Mouse (Mus musculus) hindbrain, embryonic 13.5 days (tissue): ENCODE measurements at regions not wholly inside any gene's neighbourhood (a gene's known extent, or its start where the extent isn't known, plus 50 kb on each side); places are given as distances from the start of the nearest gene placed in this dataset.

Experiments
- ATAC-seq: fragments of 200-750 bp; cut with Nextera tagmentation; 2 replicates; pipeline ENCODE4 v1.8.0; 2017; ENCODE audit warnings: moderate TSS enrichment; ENCODE audit not compliant: low FRiP score
- H3K27ac ChIP-seq: fragments of 300-500 bp; sonication (generic); 2 replicates; pipeline ENCODE4 v1.5.1; 2015; ENCODE audit warnings: inconsistent platforms, mild to moderate bottlenecking, moderate library complexity
- H3K27me3 ChIP-seq: fragments of 300-500 bp; sonication (generic); 2 replicates; pipeline ENCODE4 v1.6.1; 2015; ENCODE audit warnings: mild to moderate bottlenecking, inconsistent platforms
- H3K36me3 ChIP-seq: fragments of 300-500 bp; sonication (generic); 2 replicates; pipeline ENCODE4 v1.6.1; 2015; ENCODE audit warnings: mild to moderate bottlenecking, inconsistent platforms
- H3K4me1 ChIP-seq: fragments of 300-500 bp; sonication (generic); replicated peaks from 2 replicates; pipeline ENCODE4 v1.6.1; 2015; ENCODE audit warnings: inconsistent platforms
- H3K4me2 ChIP-seq: fragments of 300-500 bp; sonication (generic); 2 replicates; pipeline ENCODE4 v1.6.1; 2015; ENCODE audit warnings: inconsistent platforms, mild to moderate bottlenecking, moderate library complexity
- H3K4me3 ChIP-seq: fragments of 300-500 bp; sonication (generic); 2 replicates; pipeline ENCODE4 v1.5.1; 2015; ENCODE audit warnings: mild to moderate bottlenecking, inconsistent platforms
- H3K9ac ChIP-seq: fragments of 300-500 bp; sonication (generic); 2 replicates; pipeline ENCODE4 v1.6.1; 2015; ENCODE audit warnings: mild to moderate bottlenecking, inconsistent platforms
- H3K9me3 ChIP-seq: fragments of 300-500 bp; sonication (generic); 2 replicates; pipeline ENCODE4 v1.6.1; 2016; ENCODE audit warnings: inconsistent platforms
- WGBS: fragments of 180-500 bp; shearing (Covaris S2); methylation state at CpG from one replicate; pipeline ENCODE4 v1.1.7; 2015; 5-methylcytosine and 5-hydroxymethylcytosine counted together

DNA sequence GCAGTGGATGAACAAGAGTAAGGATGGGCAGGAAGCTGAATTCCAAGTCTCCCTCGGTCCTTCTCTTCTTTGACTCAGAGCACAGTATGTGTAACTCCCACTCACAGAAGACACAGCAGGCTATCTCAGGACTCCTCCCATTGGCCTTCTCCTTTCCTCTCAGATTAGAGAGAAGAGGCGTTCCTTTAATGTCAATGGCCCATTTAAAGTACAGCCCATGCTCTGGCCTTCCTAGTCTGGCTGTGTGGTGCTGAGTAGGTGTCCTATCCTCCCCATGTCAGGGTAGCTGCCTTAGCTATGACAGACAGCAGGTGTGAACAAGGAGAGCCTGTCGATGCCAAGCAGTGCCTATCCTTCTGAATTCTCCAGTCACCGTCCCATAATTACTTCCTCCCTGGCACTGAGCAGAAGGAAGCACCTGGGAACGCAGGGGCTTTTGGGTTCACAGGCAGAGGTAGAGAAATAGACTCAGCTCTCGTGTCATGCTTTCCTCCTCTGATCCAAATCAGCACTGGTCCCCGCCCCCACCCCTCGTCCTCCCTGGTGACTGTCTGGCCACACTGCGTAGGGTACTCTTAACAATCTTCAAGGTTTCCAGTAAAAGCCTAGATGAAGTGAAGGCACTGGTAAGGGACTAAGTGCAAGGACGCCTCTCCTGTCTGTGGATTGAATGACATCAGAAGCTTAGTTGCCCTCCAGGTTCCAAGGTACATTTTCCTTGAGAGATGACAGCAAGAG, 257.8 kb downstream of the Mycn start:
- 46% methylated on average over 10 of the region's 10 CpGs for WGBS
- Histone ChIP-seq H3K4me1 (peaks cover 52% of the 10 kb centered on the region), H3K27me3 (peaks cover 4% of the 10 kb centered on the region; the same call in 1 of the 2 replicates), H3K9ac (peak overlapping the region; percentile 6; the same call in 1 of the 2 replicates), H3K9me3 (no peaks in the 10 kb centered on the region), H3K4me3 (no peak overlapping the region), H3K36me3 (no peaks in the 10 kb centered on the region), H3K4me2 (peak overlapping the region; percentile 33), H3K27ac (peak overlapping the region; percentile 73)
- no peak for ATAC-seq

DNA sequence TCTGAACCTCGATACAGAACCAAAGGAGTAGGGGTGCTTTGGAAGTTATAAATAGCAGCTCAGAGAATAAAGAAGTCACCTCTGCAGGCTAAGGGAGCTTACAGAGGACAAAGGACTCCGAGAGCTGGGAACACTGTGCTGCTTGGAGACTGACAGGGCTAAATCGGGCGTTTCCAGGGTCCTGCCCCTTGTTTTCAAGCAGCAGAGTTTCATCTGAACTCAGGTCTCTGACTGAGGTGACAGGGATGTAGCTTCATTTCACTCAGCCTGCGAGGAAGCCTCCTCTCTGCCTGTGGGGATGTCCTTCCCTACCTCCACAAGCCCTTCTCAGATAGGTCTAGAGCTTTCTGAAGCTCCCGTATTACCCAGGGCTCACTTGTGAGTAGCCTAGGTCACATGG, 260.6 kb downstream of the Mycn start:
- H3K9ac ChIP-seq = peak overlapping the region; percentile 76
- WGBS = 10% methylated on average over 6 of the region's 6 CpGs
- peaks cover 65% of the 10 kb centered on the region for H3K4me1 ChIP-seq
- H3K9me3 ChIP-seq = no peaks in the 10 kb centered on the region
- peaks cover 4% of the 10 kb centered on the region; the same call in 1 of the 2 replicates for H3K27me3 ChIP-seq
- H3K4me2 ChIP-seq = peak overlapping the region; percentile 54
- H3K36me3 ChIP-seq = no peaks in the 10 kb centered on the region
- H3K27ac ChIP-seq = peak overlapping the region; percentile 95
- peak; percentile 49 for ATAC-seq
- H3K4me3 ChIP-seq = peak overlapping the region; percentile 32

DNA sequence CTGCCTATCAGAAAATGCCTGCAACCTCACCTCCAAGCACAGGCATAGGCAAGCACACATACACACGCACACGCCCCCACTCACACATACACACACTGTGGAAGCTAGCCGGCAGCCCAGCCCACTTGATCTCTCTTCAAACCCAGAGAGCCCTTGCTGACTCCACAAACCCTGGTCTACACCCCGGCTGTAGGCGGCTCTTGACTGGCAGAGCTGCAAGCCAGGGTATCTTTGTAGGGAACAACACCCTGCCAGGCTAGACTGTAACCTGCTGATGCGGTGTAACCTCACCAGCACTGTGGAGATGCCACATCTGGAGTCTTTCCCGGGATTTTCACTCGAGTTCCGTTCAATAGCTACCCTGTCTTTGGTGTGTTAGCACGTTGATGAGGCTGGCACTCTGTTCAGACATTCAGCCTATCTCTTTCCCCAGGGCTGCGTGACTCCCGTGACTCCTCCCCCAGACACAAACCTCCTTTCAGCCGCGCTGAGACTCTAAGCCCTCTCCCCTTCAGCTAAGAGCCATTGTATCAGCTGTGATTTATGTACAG, 261.3 kb downstream of the Mycn start:
- Histone ChIP-seq H3K27ac (peak overlapping the region; percentile 95), H3K4me1 (peaks cover 67% of the 10 kb centered on the region), H3K27me3 (peaks cover 4% of the 10 kb centered on the region; the same call in 1 of the 2 replicates), H3K4me2 (peak overlapping the region; percentile 54), H3K4me3 (peak overlapping the region; percentile 32), H3K9ac (peak overlapping the region; percentile 76), H3K9me3 (no peaks in the 10 kb centered on the region), H3K36me3 (no peaks in the 10 kb centered on the region)
- WGBS = 5% methylated on average over 14 of the region's 14 CpGs
- peak; percentile 89 for ATAC-seq

DNA sequence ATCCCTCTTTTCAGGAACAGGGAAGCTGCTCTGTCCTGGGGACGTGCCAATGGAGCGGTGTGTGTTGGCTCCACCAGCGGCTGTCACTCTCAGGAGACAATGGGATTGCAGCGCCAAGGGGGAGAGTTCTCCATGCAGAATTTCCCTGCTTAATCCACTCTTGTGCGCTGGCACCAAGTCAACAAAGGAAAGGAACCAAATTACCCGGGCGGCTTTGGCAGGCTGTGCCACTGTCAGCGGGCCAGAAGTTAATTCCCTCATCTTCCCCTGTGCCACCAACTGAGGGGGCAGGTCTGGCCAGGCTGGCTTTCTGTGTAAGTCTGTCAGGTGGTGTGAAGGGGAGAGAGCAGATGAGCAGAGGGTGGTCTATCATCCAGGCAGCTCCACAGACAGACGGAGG, 265.0 kb downstream of the Mycn start:
- H3K9me3 ChIP-seq = no peaks in the 10 kb centered on the region
- peak; percentile 41 for ATAC-seq
- H3K4me3 ChIP-seq = no peak overlapping the region
- H3K27ac ChIP-seq = 0 out of 2 replicates have a peak overlapping the region, but pooled peaks have one; percentile 9
- 37% methylated on average over 9 of the region's 9 CpGs for WGBS
- no peaks in the 10 kb centered on the region for H3K36me3 ChIP-seq
- no peaks in the 10 kb centered on the region for H3K27me3 ChIP-seq
- no peak overlapping the region for H3K9ac ChIP-seq
- no peak overlapping the region for H3K4me2 ChIP-seq
- peaks cover 40% of the 10 kb centered on the region for H3K4me1 ChIP-seq

DNA sequence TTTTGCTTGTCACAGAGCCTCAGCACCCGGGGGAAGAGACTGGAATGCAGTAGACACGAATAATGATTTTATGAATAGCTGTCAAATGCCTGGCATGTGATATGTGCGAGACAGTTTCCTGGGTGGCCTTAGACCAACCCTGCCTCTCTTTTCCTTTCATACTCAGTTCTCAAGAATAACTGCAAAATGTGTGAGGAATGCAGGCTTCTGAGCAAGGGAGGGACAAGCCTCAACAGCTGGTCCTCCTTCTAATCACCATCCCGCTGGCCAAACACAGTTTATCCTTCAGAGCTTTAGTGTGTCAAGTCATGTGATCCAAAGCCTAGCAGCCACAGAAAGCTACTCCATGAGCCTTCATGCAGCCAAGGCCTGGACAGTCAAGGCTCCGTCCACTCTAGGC, 271.8 kb downstream of the Mycn start:
- Histone ChIP-seq H3K4me1 (0 out of 2 replicates have a peak, but pooled peaks cover 3% of the 10 kb centered on the region), H3K9ac (no peak overlapping the region), H3K4me2 (no peak overlapping the region), H3K9me3 (no peaks in the 10 kb centered on the region), H3K27me3 (no peaks in the 10 kb centered on the region), H3K4me3 (no peak overlapping the region), H3K27ac (no peak overlapping the region), H3K36me3 (no peaks in the 10 kb centered on the region)
- ATAC-seq = no peak
- 67% methylated on average over 5 of the region's 5 CpGs for WGBS

DNA sequence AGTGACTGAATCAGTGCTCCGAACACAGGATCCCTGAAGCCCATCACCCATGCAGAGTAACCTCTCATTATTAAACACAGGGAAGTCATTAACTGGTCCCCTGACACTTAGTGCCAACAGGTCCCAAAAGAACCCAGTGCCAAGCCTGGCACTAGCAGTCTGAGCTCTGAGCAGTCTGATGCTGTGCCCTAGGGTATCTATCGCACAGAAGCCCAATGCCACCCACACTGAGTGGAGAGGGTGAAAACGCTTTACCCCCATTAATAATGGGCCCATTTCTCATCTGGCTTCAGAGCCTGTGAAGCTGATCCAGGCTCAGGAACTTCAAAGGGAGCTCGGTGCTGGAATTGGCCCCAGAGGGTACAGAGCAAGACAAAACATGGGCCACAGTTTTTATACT, 272.8 kb downstream of the Mycn start:
- Histone ChIP-seq H3K4me3 (no peak overlapping the region), H3K9ac (no peak overlapping the region), H3K27me3 (no peaks in the 10 kb centered on the region), H3K4me2 (no peak overlapping the region), H3K36me3 (no peaks in the 10 kb centered on the region), H3K9me3 (no peaks in the 10 kb centered on the region), H3K4me1 (0 out of 2 replicates have a peak, but pooled peaks cover 3% of the 10 kb centered on the region), H3K27ac (no peak overlapping the region)
- no peak for ATAC-seq
- 86% methylated on average over 4 of the region's 4 CpGs for WGBS

DNA sequence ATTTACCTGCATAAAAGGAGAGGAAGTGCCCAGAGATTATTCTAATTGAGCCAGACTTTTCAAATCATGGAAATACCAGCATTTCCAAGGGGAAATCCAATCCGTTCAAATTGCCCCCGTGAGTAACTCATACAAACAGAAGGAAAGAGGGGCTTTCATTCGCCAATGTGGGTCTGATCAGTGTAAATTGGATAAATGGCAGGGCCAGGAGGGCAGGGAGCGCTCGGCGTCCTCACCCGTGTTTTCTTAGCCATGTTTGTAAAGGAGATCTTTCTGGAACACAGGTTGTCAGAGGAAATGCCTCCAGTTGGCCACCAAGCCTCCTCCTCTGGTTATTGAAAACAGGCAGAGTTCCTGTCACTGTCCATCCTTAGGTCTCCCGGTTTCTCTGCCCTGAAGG, 286.1 kb downstream of the Mycn start:
- H3K27ac ChIP-seq = no peak overlapping the region
- 80% methylated on average over 8 of the region's 8 CpGs for WGBS
- no peaks in the 10 kb centered on the region for H3K36me3 ChIP-seq
- H3K4me1 ChIP-seq = peaks cover 10% of the 10 kb centered on the region
- H3K4me3 ChIP-seq = no peak overlapping the region
- H3K9me3 ChIP-seq = peaks cover 6% of the 10 kb centered on the region
- H3K9ac ChIP-seq = no peak overlapping the region
- no peaks in the 10 kb centered on the region for H3K27me3 ChIP-seq
- H3K4me2 ChIP-seq = no peak overlapping the region
- ATAC-seq = no peak

DNA sequence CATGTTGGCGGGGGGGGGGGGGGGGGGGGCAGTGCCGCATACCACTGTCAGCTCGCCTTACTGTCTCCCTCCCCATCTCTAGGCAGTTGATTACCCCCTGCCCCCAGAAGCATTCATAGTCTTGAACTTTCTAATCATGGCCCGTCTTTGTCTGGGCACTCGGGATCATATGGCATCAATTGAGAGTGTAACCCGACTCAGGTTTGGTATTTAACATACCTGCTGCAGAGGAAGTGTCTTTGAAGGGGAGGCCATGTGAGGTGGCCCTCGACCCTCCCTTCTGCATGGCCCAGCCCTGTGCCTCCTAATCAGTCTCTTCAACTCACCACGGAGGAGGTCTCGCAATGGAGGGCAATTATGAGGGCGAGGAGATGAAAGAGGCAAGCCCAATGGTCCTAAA, 286.5 kb downstream of the Mycn start:
- no peak overlapping the region for H3K4me2 ChIP-seq
- peaks cover 10% of the 10 kb centered on the region for H3K4me1 ChIP-seq
- no peak overlapping the region for H3K4me3 ChIP-seq
- H3K9me3 ChIP-seq = peaks cover 6% of the 10 kb centered on the region
- H3K27ac ChIP-seq = no peak overlapping the region
- no peaks in the 10 kb centered on the region for H3K36me3 ChIP-seq
- 77% methylated on average over 10 of the region's 10 CpGs for WGBS
- no peak for ATAC-seq
- H3K27me3 ChIP-seq = 0 out of 2 replicates have a peak, but pooled peaks cover 2% of the 10 kb centered on the region
- no peak overlapping the region for H3K9ac ChIP-seq

DNA sequence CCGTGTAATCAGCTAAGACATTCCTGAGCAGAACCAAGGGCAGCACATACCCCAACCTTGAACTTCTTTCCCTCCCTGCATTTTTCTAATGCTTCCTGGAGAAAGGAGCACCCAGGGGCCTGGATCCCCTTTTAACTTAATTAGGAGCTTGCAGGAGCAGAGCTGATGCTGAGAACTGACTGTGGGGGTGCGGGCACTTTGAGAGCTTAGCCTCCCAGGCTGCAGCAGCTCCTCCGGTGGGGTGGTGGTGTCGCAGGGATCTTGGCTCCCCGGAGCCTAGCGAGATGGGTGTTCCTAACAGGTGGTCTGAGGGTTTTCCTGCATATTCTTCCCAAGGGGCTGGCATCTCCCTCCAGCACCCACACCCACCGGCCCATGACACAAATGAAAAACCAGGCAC, 289.4 kb downstream of the Mycn start:
- WGBS = 41% methylated on average over 7 of the region's 7 CpGs
- Histone ChIP-seq H3K27ac (no peak overlapping the region), H3K36me3 (no peaks in the 10 kb centered on the region), H3K27me3 (0 out of 2 replicates have a peak, but pooled peaks cover 2% of the 10 kb centered on the region), H3K4me2 (no peak overlapping the region), H3K9me3 (no peaks in the 10 kb centered on the region), H3K9ac (no peak overlapping the region), H3K4me1 (peaks cover 10% of the 10 kb centered on the region), H3K4me3 (no peak overlapping the region)
- no peak for ATAC-seq

DNA sequence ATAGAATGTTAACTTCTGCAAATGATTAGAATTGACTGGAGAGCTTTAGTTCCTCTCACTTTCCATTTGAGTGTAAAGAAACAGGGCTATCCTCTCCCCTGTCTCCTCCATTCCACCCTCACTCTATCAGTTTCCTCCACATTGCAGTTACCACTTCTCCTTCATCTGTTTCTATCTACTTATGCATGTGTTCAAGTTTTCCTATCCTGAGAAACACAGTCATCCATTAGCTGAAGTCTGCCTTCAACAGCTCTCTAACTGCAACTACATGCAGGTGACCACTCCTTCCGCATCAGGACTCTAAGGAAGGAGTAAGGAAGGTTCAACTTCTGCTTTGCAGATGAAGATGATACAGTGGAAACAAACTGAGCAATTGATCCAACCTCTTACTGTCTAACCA, 291.4 kb downstream of the Mycn start:
- WGBS = 96% methylated on average over 1 of the region's 1 CpGs
- no peak for ATAC-seq
- no peaks in the 10 kb centered on the region for H3K9me3 ChIP-seq
- H3K27ac ChIP-seq = no peak overlapping the region
- H3K27me3 ChIP-seq = 0 out of 2 replicates have a peak, but pooled peaks cover 2% of the 10 kb centered on the region
- no peak overlapping the region for H3K4me2 ChIP-seq
- no peak overlapping the region for H3K9ac ChIP-seq
- H3K36me3 ChIP-seq = no peaks in the 10 kb centered on the region
- H3K4me3 ChIP-seq = no peak overlapping the region
- H3K4me1 ChIP-seq = peaks cover 10% of the 10 kb centered on the region

DNA sequence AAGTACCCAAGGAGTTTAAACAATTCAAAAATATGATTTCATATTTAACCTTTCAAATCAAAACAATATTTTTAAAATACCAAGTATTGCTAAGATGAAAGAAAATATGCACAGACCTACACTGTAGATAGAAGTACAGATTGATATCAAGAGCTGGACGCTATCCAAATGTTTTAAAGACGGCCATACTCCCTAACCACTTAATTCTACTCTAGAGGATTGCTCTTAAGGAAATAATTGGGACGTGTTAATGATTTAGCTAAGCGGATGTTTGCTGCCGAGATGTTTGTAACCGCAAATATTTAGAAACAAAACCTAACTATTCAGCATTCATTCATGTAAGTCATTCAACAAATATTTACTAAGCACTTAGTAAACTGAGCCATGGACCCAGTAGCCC, 294.2 kb downstream of the Mycn start:
- WGBS = 76% methylated on average over 6 of the region's 6 CpGs
- peaks cover 5% of the 10 kb centered on the region for H3K4me1 ChIP-seq
- ATAC-seq = no peak
- no peaks in the 10 kb centered on the region for H3K9me3 ChIP-seq
- no peak overlapping the region for H3K27ac ChIP-seq
- no peak overlapping the region for H3K4me3 ChIP-seq
- H3K9ac ChIP-seq = no peak overlapping the region
- H3K36me3 ChIP-seq = no peaks in the 10 kb centered on the region
- 0 out of 2 replicates have a peak, but pooled peaks cover 2% of the 10 kb centered on the region for H3K27me3 ChIP-seq
- no peak overlapping the region for H3K4me2 ChIP-seq

DNA sequence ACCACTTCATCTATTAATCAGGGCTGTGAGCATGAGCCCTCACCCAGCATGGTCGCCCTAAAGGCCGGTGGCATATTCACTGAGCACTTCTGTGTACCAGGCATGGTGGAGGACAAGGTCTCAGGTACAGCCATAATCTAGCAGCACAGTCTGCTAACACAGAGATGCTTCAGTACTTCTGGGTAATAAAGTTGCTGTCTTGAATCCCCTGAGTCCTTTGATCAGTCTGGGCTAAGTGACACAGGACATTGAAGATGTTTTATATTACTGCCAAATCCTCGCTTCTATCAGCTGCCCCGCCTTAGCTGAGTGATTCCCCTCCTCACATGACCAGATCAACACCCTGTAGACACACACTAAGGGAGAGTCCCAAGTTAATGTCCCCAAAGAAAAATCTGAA, 296.5 kb downstream of the Mycn start:
- Histone ChIP-seq H3K9ac (no peak overlapping the region), H3K9me3 (no peaks in the 10 kb centered on the region), H3K27me3 (no peaks in the 10 kb centered on the region), H3K27ac (no peak overlapping the region), H3K4me1 (no peaks in the 10 kb centered on the region), H3K36me3 (no peaks in the 10 kb centered on the region), H3K4me2 (no peak overlapping the region), H3K4me3 (no peak overlapping the region)
- ATAC-seq = no peak
- WGBS = 93% methylated on average over 4 of the region's 4 CpGs
